Mouse (Mus musculus) small intestine, adult 2 months (tissue): ENCODE measurements at regions not wholly inside any gene's neighbourhood (a gene's known extent, or its start where the extent isn't known, plus 50 kb on each side); places are given as distances from the start of the nearest gene placed in this dataset.

Experiments
- H3K27ac ChIP-seq: fragments of 200-500 bp; 2 replicates; pipeline ENCODE4 v1.5.1; 2012; ENCODE audit warnings: low read depth, low read length, control low read depth, inconsistent platforms; ENCODE audit not compliant: insufficient read depth
- H3K27me3 ChIP-seq: fragments of 200-500 bp; 2 replicates; pipeline ENCODE4 v1.6.1; 2012; ENCODE audit warnings: mild to moderate bottlenecking, moderate library complexity, low read length, inconsistent platforms; ENCODE audit not compliant: control insufficient read depth, insufficient read depth
- H3K36me3 ChIP-seq: fragments of 200-500 bp; 2 replicates; pipeline ENCODE4 v1.6.1; 2012; ENCODE audit warnings: mild to moderate bottlenecking, low read length, control low read depth, inconsistent platforms; ENCODE audit not compliant: control insufficient read depth, insufficient read depth
- H3K4me1 ChIP-seq: fragments of 200-500 bp; 2 replicates; pipeline ENCODE4 v1.6.1; 2012; ENCODE audit warnings: low read length, inconsistent platforms, mixed read lengths; ENCODE audit not compliant: control insufficient read depth, insufficient read depth, insufficient read length
- H3K4me3 ChIP-seq: fragments of 200-500 bp; 2 replicates; pipeline ENCODE4 v1.5.1; 2012; ENCODE audit warnings: low read depth, mild to moderate bottlenecking, control low read depth, inconsistent platforms, low read length, moderate library complexity
- CTCF ChIP-seq: fragments of 200-500 bp; IDR thresholded peaks from 2 replicates; pipeline ENCODE4 v1.5.1; 2012; ENCODE audit warnings: low read depth, mild to moderate bottlenecking, control low read depth, inconsistent platforms, low read length, moderate library complexity, mixed read lengths; ENCODE audit not compliant: insufficient replicate concordance, insufficient read length; ENCODE audit errors: extremely low read depth
- POLR2A ChIP-seq: fragments of 200-500 bp; IDR thresholded peaks from 2 replicates; pipeline ENCODE4 v1.6.1; 2012; ENCODE audit warnings: low read depth, mild to moderate bottlenecking, control low read depth, inconsistent platforms, low read length, moderate library complexity
- WGBS: fragments of 180-500 bp; shearing (Covaris S2); methylation state at CpG from one replicate; pipeline ENCODE4 v1.1.7; 2018; 5-methylcytosine and 5-hydroxymethylcytosine counted together

DNA sequence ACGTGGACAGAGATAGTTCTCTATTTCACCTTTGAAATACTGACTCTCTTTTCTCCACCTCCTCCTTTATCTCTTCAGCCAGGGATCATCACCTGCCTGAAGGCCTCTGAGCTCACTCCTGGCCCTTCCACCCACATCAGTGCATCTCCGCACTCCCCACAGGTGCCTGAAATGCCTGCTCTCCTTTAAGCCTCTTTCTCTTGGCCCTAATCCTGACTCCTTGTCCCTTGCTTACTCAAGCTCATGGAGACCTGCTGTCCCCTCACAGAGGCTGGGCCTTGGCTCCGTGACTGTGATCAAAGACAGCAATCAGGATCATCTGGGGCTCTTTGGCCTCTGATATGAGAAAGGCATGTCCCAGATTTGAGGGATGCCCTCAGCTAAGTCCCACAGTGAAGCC is 212.5 kb upstream of the Arid1b start:
- peaks cover 5% of the 10 kb centered on the region; the same call in 1 of the 2 replicates for H3K4me1 ChIP-seq
- TF ChIP-seq CTCF: no peak
- TF ChIP-seq POLR2A: no peak
- H3K4me3 ChIP-seq: no peak overlapping the region
- no peaks in the 10 kb centered on the region for H3K36me3 ChIP-seq
- 71% methylated on average over 3 of the region's 3 CpGs for WGBS
- H3K27me3 ChIP-seq: no peaks in the 10 kb centered on the region
- H3K27ac ChIP-seq: no peak overlapping the region

- no peaks in the 10 kb centered on the region for H3K36me3 ChIP-seq
- peaks cover 5% of the 10 kb centered on the region; the same call in 1 of the 2 replicates for H3K4me1 ChIP-seq
- no peaks in the 10 kb centered on the region for H3K27me3 ChIP-seq
- 84% methylated on average over 5 of the region's 5 CpGs for WGBS
- no peak overlapping the region for H3K27ac ChIP-seq
- H3K4me3 ChIP-seq: no peak overlapping the region
- TF ChIP-seq POLR2A: no peak
- TF ChIP-seq CTCF: no peak
Measured at GRCm38 (mm10) chr17:4784296-4784695, 209.8 kb upstream of the Arid1b start.

DNA sequence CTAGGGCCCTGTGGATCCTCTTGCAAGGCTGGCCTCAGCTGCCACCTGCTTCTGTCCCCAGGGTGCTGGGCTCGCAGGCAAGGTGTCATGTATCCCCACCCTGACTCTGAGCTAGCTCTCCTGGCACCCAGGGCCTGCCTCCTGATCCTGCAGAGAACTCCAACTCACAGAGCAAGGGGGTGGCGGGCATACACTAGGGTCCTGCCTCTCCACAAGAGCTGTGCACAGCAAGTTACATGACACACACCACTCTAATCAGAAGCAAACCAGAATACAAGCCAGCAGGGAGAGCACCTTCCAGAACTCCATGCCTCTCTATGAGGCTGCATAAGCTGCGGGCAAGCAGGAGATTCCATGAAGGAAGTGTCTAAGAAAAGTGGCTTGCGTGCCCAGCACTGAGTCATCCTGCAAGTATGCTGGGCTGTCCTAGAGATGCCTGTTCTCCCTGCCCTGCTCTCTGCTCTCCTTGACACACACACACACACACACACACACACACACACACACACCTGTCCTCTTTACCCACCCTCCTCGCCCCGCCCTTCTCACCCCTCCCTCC is 208.8 kb upstream of the Arid1b start:
- H3K4me3 ChIP-seq: no peak overlapping the region
- 24% methylated on average over 6 of the region's 6 CpGs for WGBS
- H3K27me3 ChIP-seq: no peaks in the 10 kb centered on the region
- no peaks in the 10 kb centered on the region for H3K36me3 ChIP-seq
- peaks cover 5% of the 10 kb centered on the region; the same call in 1 of the 2 replicates for H3K4me1 ChIP-seq
- TF ChIP-seq POLR2A (no peak), CTCF (no peak)
- no peak overlapping the region for H3K27ac ChIP-seq

DNA sequence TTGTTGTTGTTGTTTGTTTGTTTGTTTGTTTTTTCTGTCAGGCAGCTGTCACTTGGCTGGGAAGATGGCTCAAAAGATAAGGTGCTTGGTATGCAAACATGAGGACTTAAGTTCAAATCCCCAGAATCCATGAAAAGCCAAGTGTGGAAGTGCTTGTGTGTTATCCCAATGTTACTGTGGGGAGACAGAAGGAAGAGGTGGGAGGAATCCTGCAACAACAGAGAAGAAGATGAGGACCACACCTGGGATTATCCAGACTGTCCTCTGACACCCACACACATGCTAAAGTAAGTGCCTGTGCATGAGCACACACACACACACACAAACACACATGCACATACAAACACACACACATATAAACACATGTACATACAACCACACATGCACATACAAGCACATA is 207.6 kb upstream of the Arid1b start:
- no peak for TF ChIP-seq POLR2A
- no peak for TF ChIP-seq CTCF

DNA sequence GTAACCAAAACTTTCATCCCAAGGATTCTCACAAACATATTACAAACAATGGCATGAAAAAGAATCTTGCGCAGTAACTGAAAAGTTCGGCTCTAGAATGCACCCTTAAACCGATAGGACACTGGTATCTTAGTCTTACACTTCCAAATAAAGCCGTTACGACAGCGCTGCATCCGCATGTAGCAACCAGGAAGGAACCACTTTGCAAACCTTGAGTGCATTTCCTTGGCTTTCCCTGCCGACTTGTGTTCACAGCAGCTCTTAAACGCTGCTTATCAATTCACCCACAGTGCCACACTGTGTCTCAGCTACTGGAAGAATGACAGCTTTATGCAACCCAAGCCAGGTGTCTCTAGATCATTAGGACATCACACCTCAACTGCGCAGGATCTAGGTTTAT is 202.3 kb upstream of the Arid1b start:
- Histone ChIP-seq H3K4me3 (no peak overlapping the region), H3K27ac (no peak overlapping the region), H3K4me1 (no peaks in the 10 kb centered on the region), H3K36me3 (no peaks in the 10 kb centered on the region), H3K27me3 (0 out of 2 replicates have a peak, but pooled peaks cover 2% of the 10 kb centered on the region)
- 36% methylated on average over 10 of the region's 10 CpGs for WGBS
- TF ChIP-seq CTCF (no peak), POLR2A (no peak)

More for the DNA sequence above, 207.6 kb upstream of the Arid1b start:
- Histone ChIP-seq H3K4me3 (no peak overlapping the region), H3K4me1 (peaks cover 5% of the 10 kb centered on the region; the same call in 1 of the 2 replicates), H3K36me3 (no peaks in the 10 kb centered on the region), H3K27me3 (no peaks in the 10 kb centered on the region), H3K27ac (no peak overlapping the region)

DNA sequence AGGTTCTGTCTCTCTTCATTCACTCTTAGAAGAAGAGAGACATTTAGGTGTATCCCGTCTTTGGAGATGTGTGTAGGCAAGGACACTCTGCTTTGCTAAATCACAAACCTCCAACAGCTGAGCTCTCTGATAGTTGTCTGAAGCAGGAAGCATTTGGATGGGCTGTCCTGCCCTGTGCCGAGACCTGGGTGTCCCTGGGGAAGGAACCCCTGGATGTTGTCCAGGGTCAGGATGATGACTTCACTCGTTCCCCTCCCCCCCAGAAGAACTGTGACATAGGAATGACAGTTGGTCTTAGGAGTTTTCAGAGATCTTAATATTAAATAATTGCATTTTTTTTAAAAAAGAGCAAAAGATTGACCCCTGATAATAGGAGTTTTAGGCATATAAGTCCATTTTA is 197.9 kb upstream of the Arid1b start:
- no peak overlapping the region for H3K4me3 ChIP-seq
- 0 out of 2 replicates have a peak, but pooled peaks cover 2% of the 10 kb centered on the region for H3K27me3 ChIP-seq
- no peaks in the 10 kb centered on the region for H3K36me3 ChIP-seq
- H3K27ac ChIP-seq: no peak overlapping the region
- H3K4me1 ChIP-seq: no peaks in the 10 kb centered on the region
- no peak for TF ChIP-seq CTCF
- TF ChIP-seq POLR2A: no peak
- WGBS: 52% methylated on average over 3 of the region's 3 CpGs

DNA sequence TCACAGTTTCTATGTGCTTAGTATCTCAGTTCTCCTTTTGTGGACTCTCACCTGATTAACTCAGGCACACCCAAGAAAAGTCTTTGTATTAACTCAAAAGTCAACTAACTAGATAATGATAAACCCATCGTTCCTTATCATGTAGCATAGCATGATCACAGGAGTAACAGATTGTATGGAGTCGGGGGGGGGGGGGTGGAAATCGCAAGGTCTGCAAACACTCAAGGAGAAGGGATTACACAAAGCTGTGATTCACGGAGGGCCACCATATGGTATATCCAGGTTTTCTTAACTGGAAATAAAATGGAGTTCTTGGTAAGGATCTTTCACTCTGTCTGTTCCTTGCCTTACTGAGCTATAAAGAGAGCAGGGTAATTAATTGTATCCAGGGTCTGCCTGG is 190.1 kb upstream of the Arid1b start:
- TF ChIP-seq POLR2A (no peak), CTCF (no peak)
- Histone ChIP-seq H3K36me3 (no peaks in the 10 kb centered on the region), H3K4me3 (no peak overlapping the region), H3K27me3 (no peaks in the 10 kb centered on the region), H3K4me1 (no peaks in the 10 kb centered on the region), H3K27ac (no peak overlapping the region)
- 35% methylated on average over 4 of the region's 4 CpGs for WGBS
